Mouse (Mus musculus) CH12.LX (cell line): Measurements from ENCODE around the gene Ric8b. TPM values are rescaled to one million over a fixed set of nuclear protein-coding genes. Genes with fewer than 3 reads are reported as not detected.

Source experiments
- DNase-seq: peaks from one replicate; pipeline ENCODE4 v3.0.0-alpha.2; 2013; ENCODE audit errors: extremely low read depth
- H3K27ac ChIP-seq: 2 replicates; pipeline ENCODE4 v1.5.1; 2012; ENCODE audit warnings: low read depth, mild to moderate bottlenecking, control low read depth, moderate library complexity; ENCODE audit not compliant: insufficient read depth
- H3K27me3 ChIP-seq: replicated peaks from 2 replicates; pipeline ENCODE3; 2012; ENCODE audit warnings: inconsistent platforms
- H3K36me3 ChIP-seq, 2 experiments: replicated peaks in 1 of 2; 2 replicates each; pipeline versions ENCODE3 to v1.6.1; 2012; ENCODE audit warnings: inconsistent platforms in 1 of 2, low read length in 1 of 2, mild to moderate bottlenecking in 1 of 2, mixed read lengths in 1 of 2, moderate library complexity in 1 of 2; ENCODE audit not compliant: control insufficient read depth in 1 of 2, insufficient read depth in 1 of 2
- H3K4me1 ChIP-seq, 2 experiments: 2 replicates each; pipeline ENCODE4 v1.6.1; 2012; ENCODE audit warnings: inconsistent platforms in 1 of 2, moderate library complexity in 1 of 2; ENCODE audit not compliant: insufficient read depth in 2 of 2, control insufficient read depth in 1 of 2
- H3K4me2 ChIP-seq: 2 replicates; pipeline ENCODE4 v1.6.1; 2012; ENCODE audit warnings: low read depth, mild to moderate bottlenecking, control low read depth; ENCODE audit not compliant: poor library complexity, insufficient read depth, severe bottlenecking
- H3K4me3 ChIP-seq, 3 experiments: fragments of 150-350 bp in 1 of 3; sonication (generic) in 1 of 3; replicated peaks in 1 of 3; 2 replicates each; pipeline versions ENCODE3 to v1.5.1; 2011 to 2012; ENCODE audit warnings: low read depth in 2 of 3, low read length in 2 of 3, mild to moderate bottlenecking in 2 of 3, moderate library complexity in 2 of 3, control low read depth in 1 of 3, improper control_type of control experiment in 1 of 3, inconsistent platforms in 1 of 3, mixed read lengths in 1 of 3; ENCODE audit not compliant: poor library complexity in 1 of 3
- H3K79me2 ChIP-seq: replicated peaks from 2 replicates; pipeline ENCODE4 v1.6.1; 2012; ENCODE audit warnings: mild to moderate bottlenecking, moderate library complexity; ENCODE audit not compliant: control insufficient read depth, poor library complexity, insufficient read depth, severe bottlenecking; ENCODE audit errors: extremely low read depth
- H3K9ac ChIP-seq: 2 replicates; pipeline ENCODE4 v1.6.1; 2012; ENCODE audit warnings: low read depth, mild to moderate bottlenecking, control low read depth, moderate library complexity; ENCODE audit not compliant: insufficient read depth
- H3K9me3 ChIP-seq: replicated peaks from 2 replicates; pipeline ENCODE3; 2012; ENCODE audit warnings: low read length, inconsistent platforms, mixed read lengths
- ELF1 ChIP-seq: IDR thresholded peaks from 2 replicates; pipeline ENCODE4 v1.6.1; 2014; ENCODE audit warnings: low read depth, mild to moderate bottlenecking, inconsistent platforms, low read length, improper control_type of control experiment
- EP300 ChIP-seq: IDR thresholded peaks from 2 replicates; pipeline ENCODE4 v1.6.1; 2011; ENCODE audit warnings: low read length, improper control_type of control experiment
- ETS1 ChIP-seq: conservative IDR thresholded peaks from 2 replicates; pipeline ENCODE4 v1.6.1; 2012; ENCODE audit warnings: low read depth, mild to moderate bottlenecking, inconsistent platforms, low read length, improper control_type of control experiment, moderate library complexity
- HCFC1 ChIP-seq: IDR thresholded peaks from 2 replicates; pipeline ENCODE4 v1.6.1; 2012; ENCODE audit warnings: low read depth, mild to moderate bottlenecking, inconsistent platforms, low read length, improper control_type of control experiment
- JUN ChIP-seq: IDR thresholded peaks from 2 replicates; pipeline ENCODE4 v1.6.1; 2011; ENCODE audit warnings: low read depth, mild to moderate bottlenecking, low read length, improper control_type of control experiment, moderate library complexity; ENCODE audit not compliant: insufficient read depth
- KAT2A ChIP-seq: IDR thresholded peaks from 2 replicates; pipeline ENCODE4 v1.6.1; 2012; ENCODE audit warnings: low read length, improper control_type of control experiment, inconsistent platforms; ENCODE audit not compliant: insufficient replicate concordance
- MAZ ChIP-seq: IDR thresholded peaks from 2 replicates; pipeline ENCODE4 v1.6.1; 2012; ENCODE audit warnings: low read depth, mild to moderate bottlenecking, inconsistent platforms, low read length, improper control_type of control experiment, moderate library complexity
- MEF2A ChIP-seq: IDR thresholded peaks from 2 replicates; pipeline ENCODE4 v1.6.1; 2014; ENCODE audit warnings: low read depth, mild to moderate bottlenecking, inconsistent platforms, low read length, improper control_type of control experiment, borderline replicate concordance
- MYC ChIP-seq: IDR thresholded peaks from 2 replicates; pipeline ENCODE4 v1.6.1; 2011; ENCODE audit warnings: low read depth, mild to moderate bottlenecking, improper control_type of control experiment, low read length
- NELFE ChIP-seq: IDR thresholded peaks from 2 replicates; pipeline ENCODE4 v1.6.1; 2011; ENCODE audit warnings: low read depth, low read length, improper control_type of control experiment
- NRF1 ChIP-seq: IDR thresholded peaks from 2 replicates; pipeline ENCODE4 v1.6.1; 2014; ENCODE audit warnings: low read depth, mild to moderate bottlenecking, inconsistent platforms, low read length, improper control_type of control experiment, moderate library complexity
- POLR2A ChIP-seq: IDR thresholded peaks from 2 replicates; pipeline ENCODE4 v1.6.1; 2011; ENCODE audit warnings: low read depth, mild to moderate bottlenecking, improper control_type of control experiment, low read length
- RAD21 ChIP-seq: IDR thresholded peaks from 2 replicates; pipeline ENCODE4 v1.6.1; 2011; ENCODE audit warnings: low read depth, mild to moderate bottlenecking, low read length, improper control_type of control experiment, moderate library complexity
- SIN3A ChIP-seq: IDR thresholded peaks from 2 replicates; pipeline ENCODE4 v1.6.1; 2012; ENCODE audit warnings: low read length, improper control_type of control experiment, inconsistent platforms
- SMC3 ChIP-seq: IDR thresholded peaks from 2 replicates; pipeline ENCODE4 v1.6.1; 2011; ENCODE audit warnings: low read depth, low read length, improper control_type of control experiment
- TBP ChIP-seq: conservative IDR thresholded peaks from 2 replicates; pipeline ENCODE4 v1.6.1; 2011; ENCODE audit warnings: low read depth, low read length, improper control_type of control experiment
- TCF12 ChIP-seq: IDR thresholded peaks from 2 replicates; pipeline ENCODE4 v1.6.1; 2014; ENCODE audit warnings: low read depth, mild to moderate bottlenecking, inconsistent platforms, low read length, improper control_type of control experiment
- USF2 ChIP-seq: conservative IDR thresholded peaks from 2 replicates; pipeline ENCODE4 v1.6.1; 2011; ENCODE audit warnings: low read depth, low read length, improper control_type of control experiment
- ZC3H11A ChIP-seq: IDR thresholded peaks from 2 replicates; pipeline ENCODE4 v1.6.1; 2012; ENCODE audit warnings: low read depth, mild to moderate bottlenecking, inconsistent platforms, low read length, improper control_type of control experiment
- ZNF384 ChIP-seq: IDR thresholded peaks from 2 replicates; pipeline ENCODE4 v1.6.1; 2012; ENCODE audit warnings: low read depth, low read length, improper control_type of control experiment, inconsistent platforms
- dilution Hi-C: fragments of 300-500 bp; cut with MboI; formaldehyde crosslinking; loops from 2 replicates; pipeline ENCODE4 v1.14.3; 2020; ENCODE audit warnings: low sequenced_read_pairs; ENCODE audit not compliant: extremely low pct_unique_long_range_greater_than_20kb, extremely low pct_ligation_motif_present
- in situ Hi-C: fragments of 300-500 bp; cut with MboI; formaldehyde crosslinking; loops from 3 replicates; pipeline ENCODE4 v1.14.3; 2019; ENCODE audit warnings: low sequenced_read_pairs, low pct_ligation_motif_present, low pct_unique_long_range_greater_than_20kb, mixed read lengths
- polyA plus RNA-seq: library from polyadenylated mRNA; unstranded; fragments of >175 nt; gene quantifications from 2 replicates; pipeline ENCODE4 v1.2.1, GENCODE M21; 2012; ENCODE audit warnings: low read depth; ENCODE audit not compliant: insufficient read length
- total RNA-seq, 2 experiments: library from RNA; depleted of rRNA; stranded (reverse); fragments of 300-350 nt in 1 of 2; fragments of >200 nt in 1 of 2; gene quantifications; 2 replicates each; pipeline ENCODE4 v1.2.3; 2012 to 2014

Ric8b gene
- total and polyA plus RNA-seq, 3 experiments: 4.8 to 9.4 (median 6.3) TPM

DNA sequence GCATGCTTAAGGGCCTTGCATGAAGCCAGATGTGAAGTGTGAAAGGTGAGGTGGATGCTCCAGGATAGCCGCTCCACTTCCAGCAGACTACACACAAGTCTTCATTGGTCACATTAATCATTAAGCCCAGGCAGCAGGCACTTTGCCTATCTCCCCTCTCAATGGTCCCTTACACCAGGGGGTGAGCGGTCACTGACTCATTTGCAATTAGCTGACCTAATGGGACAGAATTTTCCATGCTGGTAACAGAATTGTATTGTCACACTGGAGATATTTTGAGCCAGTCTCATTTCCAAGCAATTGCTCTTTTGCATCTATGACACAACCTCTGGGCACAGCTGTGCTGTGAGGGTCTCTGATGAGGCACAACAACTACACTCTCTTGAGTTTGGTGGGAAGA lies 15.2 kb upstream of the Ric8b start:
- no peak overlapping the region for H3K4me3 ChIP-seq
- no peaks in the 10 kb centered on the region for H3K79me2 ChIP-seq
- no peaks in the 10 kb centered on the region for H3K36me3 ChIP-seq
- no peaks in the 10 kb centered on the region for H3K27me3 ChIP-seq
- H3K27ac ChIP-seq: no peak overlapping the region
- no peak for TF ChIP-seq NELFE
- no peak for TF ChIP-seq SMC3
- peak; percentile 43 for TF ChIP-seq EP300
- no peak for TF ChIP-seq RAD21
- peak; percentile 69; the same call in 1 of the 2 replicates for TF ChIP-seq ETS1
- no peak for TF ChIP-seq TCF12
- no peak for TF ChIP-seq HCFC1
- TF ChIP-seq MYC: no peak
- TF ChIP-seq ZC3H11A: no peak
- TF ChIP-seq ZNF384: no peak
- TF ChIP-seq MEF2A: peak; percentile 21; the same call in 1 of the 2 replicates
- no peak for TF ChIP-seq ELF1
- TF ChIP-seq JUN: no peak
- no peaks in the 10 kb centered on the region for H3K9me3 ChIP-seq
- DNase-seq: peak; percentile 24
- in situ Hi-C loops (no loop called here), dilution Hi-C loops (no loop called here)
- no peak overlapping the region for H3K9ac ChIP-seq
- no peak overlapping the region for H3K4me2 ChIP-seq
- peaks cover 12 to 38% of the 10 kb centered on the region in 2 experiments for H3K4me1 ChIP-seq

DNA sequence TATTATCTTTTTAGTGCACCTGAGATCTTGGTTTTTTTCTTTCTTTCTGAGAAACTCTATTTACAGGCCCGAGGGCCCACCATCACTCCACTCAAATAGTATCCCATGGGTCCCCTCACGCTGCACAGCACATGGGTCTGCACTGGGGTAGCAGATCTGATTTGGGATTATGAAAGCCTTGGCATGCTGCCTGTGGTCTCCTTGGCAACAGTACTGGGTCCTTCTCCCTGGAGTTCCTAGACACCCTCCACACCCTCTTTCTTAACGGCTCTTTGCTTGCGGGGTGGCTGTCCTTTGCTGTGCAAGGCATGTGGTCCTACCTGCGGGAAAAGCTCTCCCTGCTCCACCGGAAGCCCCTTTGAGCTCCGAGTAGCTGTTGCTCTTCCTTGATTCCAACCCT lies 14.1 kb upstream of the Ric8b start:
- Histone ChIP-seq H3K27me3 (no peaks in the 10 kb centered on the region), H3K79me2 (no peaks in the 10 kb centered on the region), H3K9me3 (no peaks in the 10 kb centered on the region), H3K36me3 (no peaks in the 10 kb centered on the region), H3K27ac (no peak overlapping the region), H3K4me1 (peaks cover 8 to 34% of the 10 kb centered on the region in 2 experiments), H3K4me3 (no peak overlapping the region), H3K4me2 (no peak overlapping the region), H3K9ac (no peak overlapping the region)
- TF ChIP-seq KAT2A: no peak
- TF ChIP-seq POLR2A: no peak
- no peak for TF ChIP-seq ZC3H11A
- TF ChIP-seq RAD21: no peak
- TF ChIP-seq TBP: no peak
- no peak for TF ChIP-seq USF2
- TF ChIP-seq ZNF384: no peak
- TF ChIP-seq EP300: no peak
- TF ChIP-seq SIN3A: no peak
- no peak for TF ChIP-seq MAZ
- no peak for TF ChIP-seq NRF1
- DNase-seq: no peak
- dilution Hi-C loops (no loop called here), in situ Hi-C loops (no loop called here)
